Mouse (Mus musculus) liver, postnatal 0 days (tissue): ENCODE measurements around the gene Speg. TPM values are rescaled to one million over a fixed set of nuclear protein-coding genes. Genes with fewer than 3 reads are reported as not detected.

ENCODE experiments used
- ATAC-seq: fragments of 200-750 bp; cut with Nextera tagmentation; 2 replicates; pipeline ENCODE4 v1.8.0; 2017; ENCODE audit warnings: mild to moderate bottlenecking, moderate library complexity
- DNase-seq: peaks from one replicate; pipeline ENCODE4 v3.0.0-alpha.2; 2016
- H3K27ac ChIP-seq: fragments of 300-500 bp; sonication (generic); 2 replicates; pipeline ENCODE4 v1.5.1; 2014; ENCODE audit warnings: antibody characterized with exemption, moderate library complexity, mild to moderate bottlenecking, low read depth
- H3K27me3 ChIP-seq: fragments of 300-500 bp; sonication (generic); 2 replicates; pipeline ENCODE4 v1.6.1; 2014; ENCODE audit warnings: low read length, control low read depth, mixed read lengths; ENCODE audit not compliant: insufficient read depth
- H3K36me3 ChIP-seq: fragments of 300-500 bp; sonication (generic); replicated peaks from 2 replicates; pipeline ENCODE4 v1.6.1; 2014; ENCODE audit warnings: mild to moderate bottlenecking, control low read depth, low read length, moderate library complexity, mixed read lengths; ENCODE audit not compliant: insufficient read depth
- H3K4me1 ChIP-seq: fragments of 300-500 bp; sonication (generic); 2 replicates; pipeline ENCODE4 v1.6.1; 2014; ENCODE audit warnings: antibody characterized with exemption, mild to moderate bottlenecking, control low read depth; ENCODE audit not compliant: insufficient read depth
- H3K4me2 ChIP-seq: fragments of 300-500 bp; sonication (generic); 2 replicates; pipeline ENCODE4 v1.6.1; 2014; ENCODE audit warnings: low read depth, mild to moderate bottlenecking, low read length, moderate library complexity, mixed read lengths
- H3K4me3 ChIP-seq: fragments of 300-500 bp; sonication (generic); 2 replicates; pipeline ENCODE4 v1.5.1; 2014; ENCODE audit warnings: low read depth, low read length
- H3K9ac ChIP-seq: fragments of 300-500 bp; sonication (generic); replicated peaks from 2 replicates; pipeline ENCODE4 v1.6.1; 2014; ENCODE audit warnings: mild to moderate bottlenecking, moderate library complexity
- H3K9me3 ChIP-seq: fragments of 300-500 bp; sonication (generic); 2 replicates; pipeline ENCODE4 v1.6.1; 2016; ENCODE audit warnings: mild to moderate bottlenecking, control low read depth, low read length, mixed read lengths
- CTCF ChIP-seq: sonication (generic); IDR thresholded peaks from 2 replicates; pipeline ENCODE4 v1.5.1; 2016; ENCODE audit warnings: antibody characterized with exemption, low read depth
- EP300 ChIP-seq: IDR thresholded peaks from 2 replicates; pipeline ENCODE4 v1.6.1; 2016; ENCODE audit warnings: antibody characterized with exemption, low read depth, mild to moderate bottlenecking
- WGBS: fragments of 180-500 bp; shearing (Covaris S2); extraction: QIAGEN DNeasy Blood & Tissue Kit; methylation state at CpG from one replicate; pipeline ENCODE4 v1.1.7; 2014; ENCODE audit not compliant: insufficient replicate concordance; 5-methylcytosine and 5-hydroxymethylcytosine counted together
- polyA plus RNA-seq: library from polyadenylated mRNA; unstranded; fragments of >200 nt; fragmentation: Nextera tagmentation; extraction: Ambion mirVana; gene quantifications from 2 replicates; pipeline ENCODE4 v1.2.1, GENCODE M21; 2015

Gene Speg
- polyA plus RNA-seq, 1 experiment from 2014 or later, result 3.5 TPM

GRCm38 (mm10) chr1:75462636-75463035 is 87.5 kb downstream of the Speg start:
- Histone ChIP-seq H3K27me3 (peaks cover 41% of the 10 kb centered on the region), H3K36me3 (no peaks in the 10 kb centered on the region), H3K27ac (no peak overlapping the region), H3K9ac (no peak overlapping the region), H3K4me1 (peaks cover 19% of the 10 kb centered on the region), H3K4me3 (no peak overlapping the region), H3K4me2 (no peak overlapping the region), H3K9me3 (no peaks in the 10 kb centered on the region)
- WGBS, result 38% methylated on average over 1 of the region's 1 CpGs
- TF ChIP-seq EP300, result no peak
- ATAC-seq, result peak; percentile 28; the same call in 1 of the 2 replicates
- DNase-seq, result no peak

GRCm38 (mm10) chr1:75463652-75464204 is 88.6 kb downstream of the Speg start:
- WGBS, result 51% methylated on average over 5 of the region's 5 CpGs
- no peaks in the 10 kb centered on the region for H3K36me3 ChIP-seq
- H3K9ac ChIP-seq, result peak overlapping the region; percentile 30; the same call in 1 of the 2 replicates
- peaks cover 41% of the 10 kb centered on the region for H3K27me3 ChIP-seq
- H3K4me2 ChIP-seq, result peak overlapping the region; percentile 3; the same call in 1 of the 2 replicates
- no peaks in the 10 kb centered on the region for H3K9me3 ChIP-seq
- H3K4me3 ChIP-seq, result no peak overlapping the region
- TF ChIP-seq CTCF, result no peak
- DNase-seq, result no peak
- 0 out of 2 replicates have a peak, but pooled peaks cover 10% of the 10 kb centered on the region for H3K4me1 ChIP-seq
- H3K27ac ChIP-seq, result no peak overlapping the region
- peak; percentile 51 for ATAC-seq

GRCm38 (mm10) chr1:75467215-75467927 is 92.3 kb downstream of the Speg start:
- Histone ChIP-seq H3K27me3 (peaks cover 42% of the 10 kb centered on the region), H3K36me3 (no peaks in the 10 kb centered on the region), H3K4me3 (no peak overlapping the region), H3K4me1 (0 out of 2 replicates have a peak, but pooled peaks cover 10% of the 10 kb centered on the region), H3K9ac (no peak overlapping the region), H3K9me3 (no peaks in the 10 kb centered on the region), H3K27ac (no peak overlapping the region), H3K4me2 (no peak overlapping the region)
- DNase-seq (peak; percentile 82), ATAC-seq (peak; percentile 66)
- WGBS, result 11% methylated on average over 14 of the region's 14 CpGs
- TF ChIP-seq EP300 (no peak), CTCF (peak; percentile 90)

GRCm38 (mm10) chr1:75469287-75469825 is 94.3 kb downstream of the Speg start:
- 73% methylated on average over 17 of the region's 17 CpGs for WGBS
- no peak for ATAC-seq
- Histone ChIP-seq H3K4me3 (no peak overlapping the region), H3K27me3 (peaks cover 38% of the 10 kb centered on the region), H3K9me3 (no peaks in the 10 kb centered on the region), H3K36me3 (0 out of 2 replicates have a peak, but pooled peaks cover 2% of the 10 kb centered on the region), H3K4me2 (no peak overlapping the region), H3K9ac (no peak overlapping the region), H3K27ac (no peak overlapping the region), H3K4me1 (0 out of 2 replicates have a peak, but pooled peaks cover 4% of the 10 kb centered on the region)
- no peak for DNase-seq
- TF ChIP-seq EP300, result no peak
- no peak for TF ChIP-seq CTCF

GRCm38 (mm10) chr1:75476441-75476840 is 101.3 kb downstream of the Speg start:
- H3K4me1 ChIP-seq, result peaks cover 22% of the 10 kb centered on the region
- TF ChIP-seq EP300 (no peak), CTCF (no peak)
- no peaks in the 10 kb centered on the region for H3K9me3 ChIP-seq
- no peak overlapping the region for H3K9ac ChIP-seq
- ATAC-seq (no peak), DNase-seq (no peak)
- no peak overlapping the region for H3K4me3 ChIP-seq
- WGBS, result 87% methylated on average over 11 of the region's 11 CpGs
- H3K27me3 ChIP-seq, result peaks cover 40% of the 10 kb centered on the region
- no peak overlapping the region for H3K27ac ChIP-seq
- no peak overlapping the region for H3K4me2 ChIP-seq
- H3K36me3 ChIP-seq, result 0 out of 2 replicates have a peak, but pooled peaks cover 6% of the 10 kb centered on the region

GRCm38 (mm10) chr1:75477264-75477965 is 102.3 kb downstream of the Speg start:
- no peak overlapping the region for H3K27ac ChIP-seq
- H3K9ac ChIP-seq, result no peak overlapping the region
- 0 out of 2 replicates have a peak overlapping the region, but pooled peaks have one; percentile 15 for H3K4me3 ChIP-seq
- peak; percentile 90 for DNase-seq
- 0 out of 2 replicates have a peak, but pooled peaks cover 6% of the 10 kb centered on the region for H3K36me3 ChIP-seq
- ATAC-seq, result peak; percentile 16
- H3K4me2 ChIP-seq, result peak overlapping the region; percentile 36
- no peaks in the 10 kb centered on the region for H3K9me3 ChIP-seq
- H3K4me1 ChIP-seq, result peaks cover 22% of the 10 kb centered on the region
- H3K27me3 ChIP-seq, result peaks cover 50% of the 10 kb centered on the region
- WGBS, result 10% methylated on average over 35 of the region's 35 CpGs
- peak; percentile 86 for TF ChIP-seq CTCF
- TF ChIP-seq EP300, result no peak
